Mouse (Mus musculus) stomach, postnatal 0 days (tissue): ENCODE results near the gene Tyrobp. TPM values are rescaled to one million over a fixed set of nuclear protein-coding genes. Genes with fewer than 3 reads are reported as not detected.

Source experiments
- ATAC-seq: fragments of 200-750 bp; cut with Nextera tagmentation; 2 replicates; pipeline ENCODE4 v1.8.0; 2017; ENCODE audit not compliant: low FRiP score, low TSS enrichment
- DNase-seq: peaks from one replicate; pipeline ENCODE4 v3.0.0-alpha.2; 2016; ENCODE audit warnings: low spot score
- H3K27ac ChIP-seq: fragments of 300-500 bp; sonication (generic); replicated peaks from 2 replicates; pipeline ENCODE4 v1.5.1; 2014; ENCODE audit warnings: mild to moderate bottlenecking, control low read depth
- H3K27me3 ChIP-seq: fragments of 300-500 bp; sonication (generic); 2 replicates; pipeline ENCODE4 v1.6.1; 2014; ENCODE audit warnings: low read length; ENCODE audit not compliant: control insufficient read depth, insufficient read depth
- H3K36me3 ChIP-seq: fragments of 300-500 bp; sonication (generic); 2 replicates; pipeline ENCODE4 v1.6.1; 2014; ENCODE audit warnings: low read length, mixed read lengths; ENCODE audit not compliant: control insufficient read depth, insufficient read depth
- H3K4me1 ChIP-seq: fragments of 300-500 bp; sonication (generic); replicated peaks from 2 replicates; pipeline ENCODE4 v1.6.1; 2014; ENCODE audit warnings: antibody characterized with exemption; ENCODE audit not compliant: control insufficient read depth, insufficient read depth
- H3K4me2 ChIP-seq: fragments of 300-500 bp; sonication (generic); replicated peaks from 2 replicates; pipeline ENCODE4 v1.6.1; 2014; ENCODE audit warnings: low read depth, mild to moderate bottlenecking, control low read depth, moderate library complexity
- H3K4me3 ChIP-seq: fragments of 300-500 bp; sonication (generic); 2 replicates; pipeline ENCODE4 v1.5.1; 2014; ENCODE audit warnings: low read depth, low read length, control low read depth
- H3K9ac ChIP-seq: fragments of 300-500 bp; sonication (generic); 2 replicates; pipeline ENCODE4 v1.6.1; 2014; ENCODE audit warnings: mild to moderate bottlenecking, low read length, control low read depth, mixed read lengths
- H3K9me3 ChIP-seq: fragments of 300-500 bp; sonication (generic); 2 replicates; pipeline ENCODE4 v1.6.1; 2016; ENCODE audit warnings: low read length; ENCODE audit not compliant: control insufficient read depth
- CTCF ChIP-seq: IDR thresholded peaks from 2 replicates; pipeline ENCODE4 v1.5.1; 2016; ENCODE audit warnings: antibody characterized with exemption, low read depth, mild to moderate bottlenecking, moderate library complexity
- EP300 ChIP-seq: optimal IDR thresholded peaks from 2 replicates; pipeline ENCODE3; 2016; ENCODE audit warnings: antibody characterized with exemption
- WGBS: fragments of 180-500 bp; shearing (Covaris S2); extraction: QIAGEN DNeasy Blood & Tissue Kit; methylation state at CpG from one replicate; pipeline ENCODE4 v1.1.7; 2014; 5-methylcytosine and 5-hydroxymethylcytosine counted together
- polyA plus RNA-seq: library from polyadenylated mRNA; unstranded; fragments of >200 nt; fragmentation: Nextera tagmentation; extraction: Ambion mirVana; gene quantifications from 2 replicates; pipeline ENCODE4 v1.2.1, GENCODE M21; 2015

Tyrobp gene
- polyA plus RNA-seq, 1 experiment from 2014 or later = 71.0 TPM

DNA sequence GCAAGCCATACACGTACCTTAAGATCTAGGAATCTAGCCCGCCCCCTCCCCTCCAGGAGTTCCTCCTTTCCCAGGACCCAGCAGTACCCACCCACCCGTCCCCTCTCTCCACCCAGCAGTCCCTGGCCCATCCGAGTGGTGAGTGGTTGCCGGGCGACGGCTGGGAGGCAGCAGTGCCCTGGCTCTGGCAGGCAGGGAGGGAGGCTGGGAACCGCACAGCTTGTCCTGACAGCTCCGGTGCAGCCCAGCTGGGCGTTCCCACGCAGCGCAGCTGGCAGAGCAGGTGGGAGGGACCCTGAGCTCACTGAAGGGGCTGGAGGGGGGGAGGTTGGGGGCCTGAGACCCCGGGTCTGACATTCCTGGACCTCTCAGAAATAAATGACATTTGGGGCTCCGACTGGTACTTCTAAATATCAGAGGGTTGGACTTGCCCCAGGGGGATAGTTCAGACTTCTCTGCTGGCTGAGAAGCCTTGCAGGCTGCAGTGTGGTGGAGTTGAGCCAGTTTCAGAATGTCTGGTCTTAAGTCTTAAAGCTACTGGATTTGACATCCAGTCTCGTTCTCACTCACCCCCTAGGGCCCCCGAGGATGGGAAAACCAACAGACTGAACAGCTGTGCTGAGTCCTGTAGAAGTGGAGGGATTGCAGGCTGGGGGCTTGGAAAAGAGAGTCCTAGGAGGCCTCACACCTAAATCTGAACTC, 44.2 kb downstream of the Tyrobp start, which contains the start of the genes Kirrel2 and Nphs1:
Kirrel2 (minus strand) TSS at position 62 of the 702 bp plus-strand sequence.
Nphs1 (plus strand) TSS at position 687 of the 702 bp plus-strand sequence.
- Histone ChIP-seq H3K9me3 (no peaks in the 10 kb centered on the region), H3K4me2 (peak within 1 kb of the TSS; percentile 34), H3K27ac (no peak within 1 kb of the TSS), H3K4me1 (0 out of 2 replicates have a peak, but pooled peaks cover 2% of the 10 kb centered on the region), H3K36me3 (no peaks in the 10 kb centered on the region), H3K9ac (no peak within 1 kb of the TSS), H3K4me3 (peak within 1 kb of the TSS; percentile 6; the same call in 1 of the 2 replicates), H3K27me3 (peaks cover 23% of the 10 kb centered on the region)
- ATAC-seq = peak; percentile 53; the same call in 1 of the 2 replicates
- DNase-seq = peak; percentile 33
- 3% methylated on average over 16 of the region's 16 CpGs for WGBS
- TF ChIP-seq CTCF (no peak), EP300 (no peak)

DNA sequence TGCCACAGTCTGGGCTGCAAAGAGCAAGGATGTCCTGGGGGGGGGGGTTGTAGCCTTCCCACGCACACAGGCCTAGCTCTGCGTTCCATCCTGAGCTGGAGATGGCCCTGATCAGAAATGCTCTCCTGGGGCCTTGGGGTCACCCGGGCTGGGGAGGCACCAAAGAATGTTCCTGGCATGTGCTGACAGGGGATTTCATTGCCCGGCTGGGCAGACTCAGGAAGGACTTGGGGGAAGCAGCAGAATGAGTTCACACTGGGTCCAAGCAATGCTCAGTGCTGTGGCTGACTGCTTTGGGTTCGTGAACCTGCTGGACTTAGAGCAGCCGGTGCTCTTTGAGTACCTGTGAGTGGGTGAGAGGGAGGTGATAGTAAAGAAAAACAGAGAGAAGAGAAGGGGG, 45.9 kb downstream of the Tyrobp start:
- DNase-seq = no peak
- no peak for TF ChIP-seq EP300
- TF ChIP-seq CTCF = no peak
- Histone ChIP-seq H3K9ac (no peak overlapping the region), H3K36me3 (no peaks in the 10 kb centered on the region), H3K4me2 (no peak overlapping the region), H3K4me3 (no peak overlapping the region), H3K4me1 (no peaks in the 10 kb centered on the region), H3K27ac (no peak overlapping the region), H3K27me3 (peaks cover 20% of the 10 kb centered on the region), H3K9me3 (no peaks in the 10 kb centered on the region)
- 41% methylated on average over 6 of the region's 6 CpGs for WGBS
- ATAC-seq = no peak

- TF ChIP-seq EP300 = no peak
- no peak for TF ChIP-seq CTCF
- H3K4me3 ChIP-seq = no peak overlapping the region
- peaks cover 12% of the 10 kb centered on the region; the same call in 1 of the 2 replicates for H3K27me3 ChIP-seq
- DNase-seq = no peak
- no peaks in the 10 kb centered on the region for H3K4me1 ChIP-seq
- no peak overlapping the region for H3K27ac ChIP-seq
- no peak overlapping the region for H3K4me2 ChIP-seq
- 35% methylated on average over 7 of the region's 7 CpGs for WGBS
- no peaks in the 10 kb centered on the region for H3K36me3 ChIP-seq
- no peak for ATAC-seq
- H3K9ac ChIP-seq = no peak overlapping the region
- no peaks in the 10 kb centered on the region for H3K9me3 ChIP-seq
Observed at GRCm38 (mm10) chr7:30463568-30463967, 50.0 kb downstream of the Tyrobp start.

GRCm38 (mm10) chr7:30463996-30464395, 50.4 kb downstream of the Tyrobp start:
- Histone ChIP-seq H3K9ac (no peak overlapping the region), H3K4me3 (no peak overlapping the region), H3K36me3 (no peaks in the 10 kb centered on the region), H3K27me3 (peaks cover 12% of the 10 kb centered on the region; the same call in 1 of the 2 replicates), H3K4me1 (no peaks in the 10 kb centered on the region), H3K4me2 (no peak overlapping the region), H3K9me3 (no peaks in the 10 kb centered on the region), H3K27ac (no peak overlapping the region)
- DNase-seq (no peak), ATAC-seq (no peak)
- no peak for TF ChIP-seq EP300
- TF ChIP-seq CTCF = no peak
- WGBS = 19% methylated on average over 4 of the region's 4 CpGs

- no peak for TF ChIP-seq CTCF
- TF ChIP-seq EP300 = no peak
- 15% methylated on average over 6 of the region's 6 CpGs for WGBS
Observed at GRCm38 (mm10) chr7:30464816-30465300, 51.3 kb downstream of the Tyrobp start.

More at GRCm38 (mm10) chr7:30464816-30465300, 51.3 kb downstream of the Tyrobp start:
- Histone ChIP-seq H3K9me3 (no peaks in the 10 kb centered on the region), H3K9ac (no peak overlapping the region), H3K4me2 (no peak overlapping the region), H3K4me1 (no peaks in the 10 kb centered on the region), H3K36me3 (no peaks in the 10 kb centered on the region), H3K4me3 (no peak overlapping the region), H3K27me3 (peaks cover 12% of the 10 kb centered on the region; the same call in 1 of the 2 replicates), H3K27ac (no peak overlapping the region)
- ATAC-seq = no peak
- DNase-seq = no peak

Other genes starting within 250 kb of the Tyrobp start
- 4.2 and 5.4 TPM in 2 replicates for gene Zfp146, start 244.0 kb upstream of the Tyrobp start, polyA plus RNA-seq
- gene Cox7a1, start 229.6 kb upstream of the Tyrobp start, polyA plus RNA-seq = 38.8 and 40.7 TPM in 2 replicates
- 94.5 and 96.8 TPM in 2 replicates for gene Capns1, start 214.9 kb upstream of the Tyrobp start, polyA plus RNA-seq
- gene Polr2i, start 181.8 kb upstream of the Tyrobp start, polyA plus RNA-seq = 98.2 and 106 TPM in 2 replicates
- 149 and 153 TPM in 2 replicates for gene Tbcb, start 181.5 kb upstream of the Tyrobp start, polyA plus RNA-seq
- gene Ovol3, start 178.0 kb upstream of the Tyrobp start, polyA plus RNA-seq = not detected in 2 replicates
- 0.38 and 0.44 TPM in 2 replicates for gene Thap8, start 133.7 kb upstream of the Tyrobp start, polyA plus RNA-seq
- 2.4 TPM in 2 replicates for gene Wdr62, start 133.3 kb upstream of the Tyrobp start, polyA plus RNA-seq
- gene Clip3, start 122.0 kb upstream of the Tyrobp start, polyA plus RNA-seq = 9.6 and 10.2 TPM in 2 replicates
- gene Alkbh6, start 105.0 kb upstream of the Tyrobp start, polyA plus RNA-seq = 55.4 and 58.8 TPM in 2 replicates
- 13.5 and 14.2 TPM in 2 replicates for gene Syne4, start 99.0 kb upstream of the Tyrobp start, polyA plus RNA-seq
- not detected in 2 replicates for gene E130208F15Rik, start 92.0 kb upstream of the Tyrobp start, polyA plus RNA-seq
- gene Sdhaf1, start 89.9 kb upstream of the Tyrobp start, polyA plus RNA-seq = 19.1 and 20.2 TPM in 2 replicates
- 2.9 and 3.3 TPM in 2 replicates for gene Lrfn3, start 51.0 kb upstream of the Tyrobp start, polyA plus RNA-seq
- gene Hcst, start 6.1 kb downstream of the Tyrobp start, polyA plus RNA-seq = 3.2 and 3.7 TPM in 2 replicates
- gene Nfkbid, start 8.0 kb downstream of the Tyrobp start, polyA plus RNA-seq = 1.1 TPM in 2 replicates
- gene Aplp1, start 31.8 kb downstream of the Tyrobp start, polyA plus RNA-seq = 21.7 and 24.1 TPM in 2 replicates
- gene Kirrel2, start 43.9 kb downstream of the Tyrobp start, polyA plus RNA-seq = 0.18 TPM in 2 replicates
- gene Nphs1, start 44.6 kb downstream of the Tyrobp start, polyA plus RNA-seq = 0.16 and 0.25 TPM in 2 replicates
- 0.42 and 0.68 TPM in 2 replicates for gene Prodh2, start 79.9 kb downstream of the Tyrobp start, polyA plus RNA-seq
- gene Arhgap33, start 121.3 kb downstream of the Tyrobp start, polyA plus RNA-seq = 1.5 and 1.6 TPM in 2 replicates
- 66.4 and 75.7 TPM in 2 replicates for gene Hspb6, start 138.4 kb downstream of the Tyrobp start, polyA plus RNA-seq
- 2.2 and 2.3 TPM in 2 replicates for gene Proser3, start 138.5 kb downstream of the Tyrobp start, polyA plus RNA-seq
- gene Lin37, start 146.1 kb downstream of the Tyrobp start, polyA plus RNA-seq = 30.2 and 30.9 TPM in 2 replicates
- gene U2af1l4, start 149.5 kb downstream of the Tyrobp start, polyA plus RNA-seq = 60.5 and 63.9 TPM in 2 replicates
- gene Gm49396, start 149.6 kb downstream of the Tyrobp start, polyA plus RNA-seq = 2.5 and 2.6 TPM in 2 replicates
- gene Psenen, start 149.9 kb downstream of the Tyrobp start, polyA plus RNA-seq = 185 and 197 TPM in 2 replicates
- 1.3 and 1.4 TPM in 2 replicates for gene Igflr1, start 151.7 kb downstream of the Tyrobp start, polyA plus RNA-seq
- 3.3 and 3.7 TPM in 2 replicates for gene Kmt2b, start 175.0 kb downstream of the Tyrobp start, polyA plus RNA-seq
- 1.6 and 1.8 TPM in 2 replicates for gene Zbtb32, start 185.1 kb downstream of the Tyrobp start, polyA plus RNA-seq
- gene Upk1a, start 199.1 kb downstream of the Tyrobp start, polyA plus RNA-seq = 0.71 and 0.92 TPM in 2 replicates
- gene Cox6b1, start 212.4 kb downstream of the Tyrobp start, polyA plus RNA-seq = 1,340 and 1,422 TPM in 2 replicates
- not detected in 2 replicates for gene Etv2, start 222.1 kb downstream of the Tyrobp start, polyA plus RNA-seq
- gene Rbm42, start 236.6 kb downstream of the Tyrobp start, polyA plus RNA-seq = 88.1 and 93.2 TPM in 2 replicates